Mouse (Mus musculus): Measurements from ENCODE around the gene Ssh1.

Ssh1 gene

GRCm38 (mm10) chr5:113966452-113967150 is 27.1 kb downstream of the Ssh1 start:
- DNase-seq (ENCODE audit: low spot score in 2 of 2) = no peak

DNA sequence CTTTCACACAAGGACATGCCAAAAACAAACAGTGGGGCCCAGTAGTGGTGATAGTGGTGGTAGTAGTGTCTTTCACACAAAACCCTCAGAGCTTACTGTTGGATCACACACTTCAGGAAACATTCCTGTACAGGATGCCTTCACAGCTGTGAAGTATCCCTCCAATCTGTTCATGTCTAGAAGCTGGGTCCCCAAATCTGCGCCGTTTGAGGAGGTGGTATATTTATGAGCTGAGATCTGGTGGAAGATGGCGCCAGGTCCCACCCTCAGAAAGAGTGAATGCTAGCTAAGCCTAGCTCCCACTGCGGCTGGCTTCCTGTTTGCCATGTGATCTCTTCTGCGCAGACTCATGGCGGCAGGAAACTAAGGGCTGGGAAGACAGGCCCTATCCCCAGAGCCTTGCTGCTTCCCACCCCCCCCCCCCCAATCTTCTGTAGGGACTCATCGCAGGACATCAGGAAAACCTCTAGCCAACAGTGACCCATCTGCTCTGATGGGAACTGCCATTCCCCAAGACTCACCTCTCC is 28.0 kb downstream of the Ssh1 start:
- DNase-seq (ENCODE audit: low spot score in 2 of 2) = no peak

- no peak for DNase-seq (ENCODE audit: low spot score in 2 of 2)
These were observed 28.7 kb downstream of the Ssh1 start for GRCm38 (mm10) chr5:113964972-113965371.

- no peak for DNase-seq (ENCODE audit: low spot score in 2 of 2)
These were observed 31.9 kb downstream of the Ssh1 start for GRCm38 (mm10) chr5:113961776-113962175.

DNA sequence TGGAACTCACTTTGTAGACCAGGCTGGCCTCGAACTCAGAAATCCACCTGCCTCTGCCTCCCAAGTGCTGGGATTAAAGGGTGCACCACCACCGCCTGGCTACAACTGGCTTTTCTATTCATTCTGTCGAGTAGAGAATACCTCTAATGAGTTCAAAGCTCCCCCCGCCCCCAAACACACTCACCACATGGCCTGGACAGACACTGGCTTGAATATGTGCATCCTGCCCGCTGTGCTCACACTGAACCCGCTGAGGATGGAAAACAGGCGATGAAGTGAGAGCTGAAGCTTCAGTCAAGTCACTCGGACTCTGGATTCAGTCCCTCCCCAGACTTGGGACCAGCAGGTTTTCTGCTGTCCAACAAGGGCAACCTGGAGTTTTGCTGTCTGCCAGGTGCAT is 33.3 kb downstream of the Ssh1 start:
- no peak for DNase-seq (ENCODE audit: low spot score in 2 of 2)

- no peak for DNase-seq (ENCODE audit: low spot score in 2 of 2)
These were observed 34.7 kb downstream of the Ssh1 start for GRCm38 (mm10) chr5:113959039-113959438.

DNA sequence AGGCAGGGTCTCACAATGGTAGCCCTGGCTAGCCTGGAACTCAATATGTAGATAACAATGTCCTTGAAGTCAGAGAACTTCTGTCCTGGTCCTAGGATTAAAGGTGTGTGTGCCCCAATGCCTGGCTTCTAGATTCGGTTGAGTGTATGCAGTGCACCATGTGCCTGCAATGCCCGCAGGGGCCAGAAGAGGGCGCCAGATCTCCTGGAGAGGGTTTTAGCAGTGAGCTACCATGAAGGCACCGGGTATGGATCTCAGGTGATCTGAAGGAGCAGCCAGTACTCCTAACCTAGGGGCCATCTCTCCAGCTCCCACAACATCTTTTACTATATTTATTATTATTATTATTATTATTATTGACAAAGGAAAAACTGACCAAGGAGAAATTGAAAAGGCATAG is 37.2 kb downstream of the Ssh1 start:
- DNase-seq (ENCODE audit: low spot score in 2 of 2) = peak; percentile 87 to 91

DNA sequence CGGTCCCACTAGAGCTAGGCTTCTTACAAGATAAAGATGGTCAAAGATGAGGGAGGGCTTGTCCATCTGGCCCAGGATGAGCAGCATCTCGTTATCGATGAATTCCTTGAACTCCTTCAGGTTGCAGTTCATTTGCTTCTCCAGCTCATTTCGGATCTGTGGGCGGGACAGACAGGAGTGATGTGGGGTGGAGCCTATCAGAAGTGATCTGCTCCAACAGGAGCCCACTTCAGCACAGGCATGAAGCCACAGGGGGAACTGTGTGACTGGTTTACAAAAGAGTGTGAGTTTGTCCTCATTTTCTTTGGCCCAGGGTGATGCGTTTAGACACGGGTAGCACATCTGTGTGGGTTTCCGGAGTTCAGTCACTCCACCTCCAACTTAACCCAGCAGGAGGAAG is 38.0 kb downstream of the Ssh1 start:
- no peak for DNase-seq (ENCODE audit: low spot score in 2 of 2)

- DNase-seq (ENCODE audit: low spot score in 2 of 2) = no peak
These were observed 38.4 kb downstream of the Ssh1 start for GRCm38 (mm10) chr5:113955281-113955680.

- DNase-seq (ENCODE audit: low spot score in 2 of 2) = peak; percentile 72 to 87
These were observed 39.3 kb downstream of the Ssh1 start for GRCm38 (mm10) chr5:113954421-113954820.

DNA sequence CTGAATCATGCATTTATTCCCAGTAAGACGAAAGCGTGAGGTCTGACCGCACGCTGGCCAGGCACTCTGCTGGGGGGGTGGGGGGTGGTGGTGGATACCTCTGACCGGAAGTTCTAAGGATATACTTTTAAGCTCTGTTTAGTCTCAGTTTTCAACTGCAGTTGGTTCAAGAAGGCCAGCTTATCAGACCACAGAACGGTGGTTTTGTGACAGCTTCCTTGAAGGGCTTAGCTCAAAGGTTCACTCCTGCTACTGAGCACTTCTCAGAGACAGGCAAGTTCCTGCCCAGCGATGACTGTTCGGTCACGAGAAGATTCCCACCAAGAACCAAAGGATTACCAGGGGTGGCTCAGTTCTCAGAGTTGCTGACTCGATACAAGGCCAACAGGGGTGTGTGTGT is 41.2 kb downstream of the Ssh1 start:
- DNase-seq (ENCODE audit: low spot score in 2 of 2) = no peak

GRCm38 (mm10) chr5:113951693-113952071 is 42.0 kb downstream of the Ssh1 start:
- no peak for DNase-seq (ENCODE audit: low spot score in 2 of 2)

GRCm38 (mm10) chr5:113950786-113951692 is 42.7 kb downstream of the Ssh1 start:
- peak in 1 of 2 experiments; percentile 25 for DNase-seq (ENCODE audit: low spot score in 2 of 2)

- DNase-seq (ENCODE audit: low spot score in 2 of 2) = no peak
These were observed 43.6 kb downstream of the Ssh1 start for GRCm38 (mm10) chr5:113950133-113950532.

GRCm38 (mm10) chr5:113947280-113947679 is 46.4 kb downstream of the Ssh1 start:
- DNase-seq (ENCODE audit: low spot score in 2 of 2) = no peak

DNA sequence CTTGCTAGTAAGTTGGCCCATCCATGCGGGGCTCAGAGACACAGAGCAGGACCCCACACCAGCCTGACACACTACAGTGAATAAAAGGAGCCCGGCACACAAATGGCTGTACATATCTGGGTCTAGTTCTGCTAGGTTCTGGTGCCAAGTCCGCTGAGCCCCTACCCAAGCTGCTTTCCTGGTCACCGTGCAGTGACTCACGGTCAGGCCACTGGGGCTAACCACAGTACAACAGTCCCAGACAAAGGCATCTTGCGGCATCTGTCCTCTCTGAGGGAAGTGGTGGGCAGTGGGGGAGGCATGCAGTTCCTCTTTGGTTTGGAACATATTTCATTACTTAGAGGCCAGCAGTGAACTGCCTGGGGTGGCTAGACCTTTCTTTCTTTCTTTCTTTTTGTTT is 48.6 kb downstream of the Ssh1 start:
- DNase-seq (ENCODE audit: low spot score in 2 of 2) = no peak

- DNase-seq (ENCODE audit: low spot score in 2 of 2) = no peak
These were observed 50.4 kb downstream of the Ssh1 start for GRCm38 (mm10) chr5:113943328-113943727.

- no peak for DNase-seq (ENCODE audit: low spot score in 2 of 2)
These were observed 51.1 kb downstream of the Ssh1 start for GRCm38 (mm10) chr5:113942580-113942979.

- no peak for DNase-seq (ENCODE audit: low spot score in 2 of 2)
These were observed 54.3 kb downstream of the Ssh1 start for GRCm38 (mm10) chr5:113939263-113939900.

DNA sequence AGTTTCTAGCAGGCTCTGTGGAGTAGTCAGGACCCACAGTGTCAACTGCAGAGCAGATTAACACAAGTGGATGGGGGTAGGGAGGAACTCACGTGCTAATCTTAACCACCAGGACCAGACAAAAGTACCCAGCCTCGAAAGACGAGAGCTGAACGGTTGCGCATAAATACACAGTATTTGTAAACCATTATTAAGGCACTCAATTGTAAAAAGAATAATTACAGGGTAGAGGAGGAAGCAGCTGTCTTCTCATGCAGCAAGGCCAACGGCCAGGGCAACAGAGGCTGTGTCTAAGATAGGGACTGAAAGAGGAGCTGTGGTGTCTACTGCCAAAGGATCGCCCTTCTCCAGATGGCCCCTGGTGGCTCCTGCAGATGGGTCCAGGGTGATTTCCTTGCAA is 56.0 kb downstream of the Ssh1 start:
- DNase-seq (ENCODE audit: low spot score in 2 of 2) = no peak

- DNase-seq (ENCODE audit: low spot score in 2 of 2) = no peak
These were observed 59.8 kb downstream of the Ssh1 start for GRCm38 (mm10) chr5:113933889-113934288.

- DNase-seq (ENCODE audit: low spot score in 2 of 2) = no peak
These were observed 60.2 kb downstream of the Ssh1 start for GRCm38 (mm10) chr5:113933480-113933879.
